Mouse (Mus musculus) liver, postnatal 0 days (tissue): ENCODE measurements around the gene Il19. TPM values are rescaled to one million over a fixed set of nuclear protein-coding genes. Genes with fewer than 3 reads are reported as not detected.

Source experiments
- ATAC-seq: fragments of 200-750 bp; cut with Nextera tagmentation; 2 replicates; pipeline ENCODE4 v1.8.0; 2017; ENCODE audit warnings: mild to moderate bottlenecking, moderate library complexity
- DNase-seq: peaks from one replicate; pipeline ENCODE4 v3.0.0-alpha.2; 2016
- H3K27ac ChIP-seq: fragments of 300-500 bp; sonication (generic); 2 replicates; pipeline ENCODE4 v1.5.1; 2014; ENCODE audit warnings: antibody characterized with exemption, moderate library complexity, mild to moderate bottlenecking, low read depth
- H3K27me3 ChIP-seq: fragments of 300-500 bp; sonication (generic); 2 replicates; pipeline ENCODE4 v1.6.1; 2014; ENCODE audit warnings: low read length, control low read depth, mixed read lengths; ENCODE audit not compliant: insufficient read depth
- H3K36me3 ChIP-seq: fragments of 300-500 bp; sonication (generic); replicated peaks from 2 replicates; pipeline ENCODE4 v1.6.1; 2014; ENCODE audit warnings: mild to moderate bottlenecking, control low read depth, low read length, moderate library complexity, mixed read lengths; ENCODE audit not compliant: insufficient read depth
- H3K4me1 ChIP-seq: fragments of 300-500 bp; sonication (generic); 2 replicates; pipeline ENCODE4 v1.6.1; 2014; ENCODE audit warnings: antibody characterized with exemption, mild to moderate bottlenecking, control low read depth; ENCODE audit not compliant: insufficient read depth
- H3K4me2 ChIP-seq: fragments of 300-500 bp; sonication (generic); 2 replicates; pipeline ENCODE4 v1.6.1; 2014; ENCODE audit warnings: low read depth, mild to moderate bottlenecking, low read length, moderate library complexity, mixed read lengths
- H3K4me3 ChIP-seq: fragments of 300-500 bp; sonication (generic); 2 replicates; pipeline ENCODE4 v1.5.1; 2014; ENCODE audit warnings: low read depth, low read length
- H3K9ac ChIP-seq: fragments of 300-500 bp; sonication (generic); replicated peaks from 2 replicates; pipeline ENCODE4 v1.6.1; 2014; ENCODE audit warnings: mild to moderate bottlenecking, moderate library complexity
- H3K9me3 ChIP-seq: fragments of 300-500 bp; sonication (generic); 2 replicates; pipeline ENCODE4 v1.6.1; 2016; ENCODE audit warnings: mild to moderate bottlenecking, control low read depth, low read length, mixed read lengths
- CTCF ChIP-seq: sonication (generic); IDR thresholded peaks from 2 replicates; pipeline ENCODE4 v1.5.1; 2016; ENCODE audit warnings: antibody characterized with exemption, low read depth
- EP300 ChIP-seq: IDR thresholded peaks from 2 replicates; pipeline ENCODE4 v1.6.1; 2016; ENCODE audit warnings: antibody characterized with exemption, low read depth, mild to moderate bottlenecking
- WGBS: fragments of 180-500 bp; shearing (Covaris S2); extraction: QIAGEN DNeasy Blood & Tissue Kit; methylation state at CpG from one replicate; pipeline ENCODE4 v1.1.7; 2014; ENCODE audit not compliant: insufficient replicate concordance; 5-methylcytosine and 5-hydroxymethylcytosine counted together
- polyA plus RNA-seq: library from polyadenylated mRNA; unstranded; fragments of >200 nt; fragmentation: Nextera tagmentation; extraction: Ambion mirVana; gene quantifications from 2 replicates; pipeline ENCODE4 v1.2.1, GENCODE M21; 2015

Il19 gene
- polyA plus RNA-seq, 1 experiment from 2014 or later: not detected

GRCm38 (mm10) chr1:130963891-130964290 is 24.0 kb upstream of the Il19 start:
- Histone ChIP-seq H3K27me3 (no peaks in the 10 kb centered on the region), H3K4me3 (no peak overlapping the region), H3K9me3 (no peaks in the 10 kb centered on the region), H3K27ac (no peak overlapping the region), H3K4me1 (no peaks in the 10 kb centered on the region), H3K4me2 (no peak overlapping the region), H3K36me3 (no peaks in the 10 kb centered on the region), H3K9ac (no peak overlapping the region)
- 75% methylated on average over 6 of the region's 6 CpGs for WGBS
- DNase-seq (no peak), ATAC-seq (no peak)
- TF ChIP-seq EP300: no peak
- no peak for TF ChIP-seq CTCF

GRCm38 (mm10) chr1:130946920-130947319 is 7.0 kb upstream of the Il19 start:
- no peak overlapping the region for H3K27ac ChIP-seq
- DNase-seq: no peak
- H3K9ac ChIP-seq: no peak overlapping the region
- TF ChIP-seq EP300 (no peak), CTCF (no peak)
- H3K36me3 ChIP-seq: no peaks in the 10 kb centered on the region
- ATAC-seq: no peak
- WGBS: 44% methylated on average over 6 of the region's 6 CpGs
- H3K4me3 ChIP-seq: no peak overlapping the region
- H3K9me3 ChIP-seq: no peaks in the 10 kb centered on the region
- H3K4me1 ChIP-seq: no peaks in the 10 kb centered on the region
- H3K27me3 ChIP-seq: no peaks in the 10 kb centered on the region
- no peak overlapping the region for H3K4me2 ChIP-seq

- H3K4me1 ChIP-seq: no peaks in the 10 kb centered on the region
- no peaks in the 10 kb centered on the region for H3K9me3 ChIP-seq
- ATAC-seq: no peak
- no peaks in the 10 kb centered on the region for H3K36me3 ChIP-seq
- no peak overlapping the region for H3K4me2 ChIP-seq
- no peaks in the 10 kb centered on the region for H3K27me3 ChIP-seq
- H3K9ac ChIP-seq: no peak overlapping the region
- H3K27ac ChIP-seq: no peak overlapping the region
- 68% methylated on average over 3 of the region's 3 CpGs for WGBS
- TF ChIP-seq CTCF: no peak
- TF ChIP-seq EP300: no peak
- no peak overlapping the region for H3K4me3 ChIP-seq
- no peak for DNase-seq
Measured at GRCm38 (mm10) chr1:130941801-130942200, 1.9 kb upstream of the Il19 start.

- H3K27me3 ChIP-seq: no peaks in the 10 kb centered on the region
- H3K9ac ChIP-seq: no peak overlapping the region
- no peak overlapping the region for H3K27ac ChIP-seq
- WGBS: 84% methylated on average over 7 of the region's 7 CpGs
- no peak for ATAC-seq
- no peak overlapping the region for H3K4me3 ChIP-seq
- H3K4me1 ChIP-seq: no peaks in the 10 kb centered on the region
- TF ChIP-seq EP300: no peak
- no peak for TF ChIP-seq CTCF
- no peak for DNase-seq
- no peaks in the 10 kb centered on the region for H3K9me3 ChIP-seq
- H3K36me3 ChIP-seq: no peaks in the 10 kb centered on the region
- H3K4me2 ChIP-seq: no peak overlapping the region
Measured at GRCm38 (mm10) chr1:130938192-130938591, 1.7 kb downstream of the Il19 start.

GRCm38 (mm10) chr1:130937170-130937569 is 2.7 kb downstream of the Il19 start:
- H3K9me3 ChIP-seq: no peaks in the 10 kb centered on the region
- DNase-seq (no peak), ATAC-seq (no peak)
- no peaks in the 10 kb centered on the region for H3K36me3 ChIP-seq
- H3K27me3 ChIP-seq: no peaks in the 10 kb centered on the region
- H3K27ac ChIP-seq: no peak overlapping the region
- H3K4me2 ChIP-seq: no peak overlapping the region
- H3K4me3 ChIP-seq: no peak overlapping the region
- no peak overlapping the region for H3K9ac ChIP-seq
- 82% methylated on average over 4 of the region's 4 CpGs for WGBS
- no peaks in the 10 kb centered on the region for H3K4me1 ChIP-seq
- TF ChIP-seq CTCF (no peak), EP300 (no peak)

- Histone ChIP-seq H3K36me3 (no peaks in the 10 kb centered on the region), H3K27ac (no peak overlapping the region), H3K9ac (no peak overlapping the region), H3K9me3 (no peaks in the 10 kb centered on the region), H3K27me3 (no peaks in the 10 kb centered on the region), H3K4me2 (no peak overlapping the region), H3K4me1 (no peaks in the 10 kb centered on the region), H3K4me3 (no peak overlapping the region)
- ATAC-seq (no peak), DNase-seq (no peak)
- TF ChIP-seq EP300 (no peak), CTCF (no peak)
- 73% methylated on average over 6 of the region's 6 CpGs for WGBS
Measured at GRCm38 (mm10) chr1:130936351-130936750, 3.6 kb downstream of the Il19 start.

- no peaks in the 10 kb centered on the region for H3K9me3 ChIP-seq
- H3K4me1 ChIP-seq: no peaks in the 10 kb centered on the region
- no peak overlapping the region for H3K27ac ChIP-seq
- TF ChIP-seq EP300: no peak
- TF ChIP-seq CTCF: peak; percentile 48
- no peak for ATAC-seq
- H3K4me2 ChIP-seq: no peak overlapping the region
- no peaks in the 10 kb centered on the region for H3K27me3 ChIP-seq
- no peak for DNase-seq
- H3K36me3 ChIP-seq: no peaks in the 10 kb centered on the region
- no peak overlapping the region for H3K9ac ChIP-seq
- H3K4me3 ChIP-seq: no peak overlapping the region
Measured at GRCm38 (mm10) chr1:130926484-130926883, 13.4 kb downstream of the Il19 start.
